ENCODE assay signal across 11 mouse cellular contexts in genomic region chr4:150523351-150523750, GRCm38 (mm10).
A peak's percentile ranks its signal among the peaks of the same experiment; 100 is the strongest.
DNase-seq lines count a peak whose midpoint lies in the region; ATAC-seq lines count a peak whose summit lies in the region.
"Had no signal": no experiment of that assay in that cellular context is flagged by ENCODE, and none has a peak within 500 bp of the region (broad histone marks: within the 10 kb centered on the region; RNA-seq: fewer than 3 reads in every experiment).

No protein-coding gene starts in this region.

- peak; percentile 35 for DNase-seq in embryo, embryonic 10 days (ENCODE audit: low spot score)
- DNase-seq in embryo, embryonic 10.5 days (ENCODE audit: low spot score), result no peak
- peak; percentile 47 for DNase-seq in 416B (ENCODE audit: low read depth)
- DNase-seq in adipocyte (ENCODE audit: low spot score), result no peak
- DNase-seq in frontal cortex, postnatal 25 days (ENCODE audit: low spot score in 2 of 2), result no peak
- no peak for DNase-seq in adrenal gland, adult (ENCODE audit: inconsistent age in 2 of 2, low spot score in 1 of 2)
- DNase-seq: adrenal gland, postnatal 10 days; heart, adult 11 months; kidney, adult 2 months had no signal

- ATAC-seq in erythroblast, adult 5-6 weeks (replicated peaks; ENCODE audit: low FRiP score, poor library complexity, severe bottlenecking), result peak; percentile 79
- peak; percentile 74 for ATAC-seq in megakaryocyte, adult 5-6 weeks (ENCODE audit: poor library complexity, severe bottlenecking)

Comparison
In these comparisons a context has a peak if more than half of its experiments do, and no peak if none do; other contexts are left out.
1. DNase-seq: peak in embryo, embryonic 10 days (single experiment) and 416B (single experiment); none in embryo, embryonic 10.5 days (single experiment), adipocyte (single experiment), frontal cortex, postnatal 25 days (0 of 2) and adrenal gland, adult (0 of 2).